ENCODE assay signal across 8 mouse cellular contexts in the genomic region with DNA sequence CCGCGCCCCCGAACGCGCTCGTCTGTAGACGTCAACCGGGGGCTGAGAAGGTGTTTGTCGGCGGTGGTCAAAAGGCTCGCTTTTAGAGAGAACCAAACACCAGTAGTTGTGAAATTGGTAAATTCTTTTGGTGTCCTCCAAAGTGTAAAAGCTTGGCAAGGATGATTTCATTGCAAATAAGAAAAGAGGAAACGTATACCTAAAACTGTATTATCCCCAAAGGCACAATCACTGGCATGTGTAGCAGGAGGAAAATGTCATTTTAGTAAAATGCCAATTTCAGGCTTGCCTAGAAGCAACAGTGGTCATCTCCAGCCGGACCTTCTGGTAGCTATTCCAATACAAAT. TPM values are rescaled to one million over a fixed set of nuclear protein-coding genes. Genes with fewer than 3 reads are reported as not detected.
A peak's percentile ranks its signal among the peaks of the same experiment; 100 is the strongest.
DNase-seq lines count a peak whose midpoint lies in the region; ATAC-seq lines count a peak whose summit lies in the region.

No protein-coding gene starts in this region.

- peaks cover 4% of the 10 kb centered on the region for H3K4me1 ChIP-seq in kidney, embryonic 15.5 days
- H3K4me1 ChIP-seq in embryonic facial prominence, embryonic 11.5 days (ENCODE audit: control insufficient read depth, insufficient read depth, low read length), result no peaks in the 10 kb centered on the region
- H3K4me1 ChIP-seq in hindbrain, embryonic 16.5 days (ENCODE audit: control insufficient read depth, insufficient read depth, low read depth, low read length), result peaks cover 2% of the 10 kb centered on the region; the same call in 1 of the 2 replicates
- H3K4me1 ChIP-seq in midbrain, embryonic 16.5 days (ENCODE audit: control insufficient read depth, insufficient read depth, low read length), result 0 out of 2 replicates have a peak, but pooled peaks cover 2% of the 10 kb centered on the region

- H3K27ac ChIP-seq in kidney, embryonic 15.5 days, result peak overlapping the region; percentile 96
- H3K27ac ChIP-seq in embryonic facial prominence, embryonic 11.5 days (replicated peaks; ENCODE audit: low read depth, low read length), result peak overlapping the region; percentile 88
- peak overlapping the region; percentile 97 for H3K27ac ChIP-seq in hindbrain, embryonic 16.5 days (ENCODE audit: low read depth, low read length)
- peak overlapping the region; percentile 98 for H3K27ac ChIP-seq in midbrain, embryonic 16.5 days (ENCODE audit: low read length)

- ATAC-seq in kidney, embryonic 15.5 days (replicated peaks; ENCODE audit: low FRiP score), result no peak
- no peak for ATAC-seq in embryonic facial prominence, embryonic 11.5 days (replicated peaks; ENCODE audit: insufficient number of reproducible peaks, low FRiP score, low TSS enrichment, low read depth)
- peak; percentile 12; the same call in 1 of the 2 replicates for ATAC-seq in hindbrain, embryonic 16.5 days
- no peak for ATAC-seq in midbrain, embryonic 16.5 days

- 3% methylated on average over 13 of the region's 13 CpGs for WGBS in kidney, embryonic 15.5 days
- WGBS in embryonic facial prominence, embryonic 11.5 days, result 5% methylated on average over 13 of the region's 13 CpGs
- WGBS in hindbrain, embryonic 16.5 days, result 3% methylated on average over 13 of the region's 13 CpGs
- 4% methylated on average over 13 of the region's 13 CpGs for WGBS in midbrain, embryonic 16.5 days

- no peak for DNase-seq in kidney, postnatal 4 days
- no peak for DNase-seq in embryonic facial prominence, embryonic 11.5 days (ENCODE audit: low spot score)
- no peak for DNase-seq in c-Kit-positive CD71-positive TER-119-positive erythroid progenitor cells, embryonic 14.5 days (ENCODE audit: low spot score)
- DNase-seq in adipocyte (ENCODE audit: low spot score), result no peak
- no peak for DNase-seq in Muller cell, postnatal 12 days (ENCODE audit: inconsistent ontology term)

- peaks cover 5% of the 10 kb centered on the region; the same call in 1 of the 2 replicates for H3K36me3 ChIP-seq in kidney, embryonic 15.5 days
- no peaks in the 10 kb centered on the region for H3K36me3 ChIP-seq in embryonic facial prominence, embryonic 11.5 days (replicated peaks; ENCODE audit: control insufficient read depth, insufficient read depth, low read depth, low read length)
- H3K36me3 ChIP-seq in hindbrain, embryonic 16.5 days (ENCODE audit: control insufficient read depth, insufficient read depth, low read length), result peaks cover 2% of the 10 kb centered on the region; the same call in 1 of the 2 replicates
- no peaks in the 10 kb centered on the region for H3K36me3 ChIP-seq in midbrain, embryonic 16.5 days (ENCODE audit: control insufficient read depth, insufficient read depth, low read length)

- no peaks in the 10 kb centered on the region for H3K27me3 ChIP-seq in kidney, embryonic 15.5 days
- H3K27me3 ChIP-seq in embryonic facial prominence, embryonic 11.5 days (ENCODE audit: control insufficient read depth, insufficient read depth, low read length), result no peaks in the 10 kb centered on the region
- H3K27me3 ChIP-seq in hindbrain, embryonic 16.5 days (replicated peaks; ENCODE audit: control insufficient read depth, insufficient read depth, low read length), result no peaks in the 10 kb centered on the region
- H3K27me3 ChIP-seq in midbrain, embryonic 16.5 days (ENCODE audit: control insufficient read depth, insufficient read depth, low read depth, low read length), result no peaks in the 10 kb centered on the region

- H3K9me3 ChIP-seq in kidney, embryonic 15.5 days (replicated peaks), result no peaks in the 10 kb centered on the region
- no peaks in the 10 kb centered on the region for H3K9me3 ChIP-seq in embryonic facial prominence, embryonic 11.5 days (replicated peaks; ENCODE audit: control insufficient read depth, low read length)
- no peaks in the 10 kb centered on the region for H3K9me3 ChIP-seq in hindbrain, embryonic 16.5 days (ENCODE audit: control insufficient read depth, low read length)
- no peaks in the 10 kb centered on the region for H3K9me3 ChIP-seq in midbrain, embryonic 16.5 days (replicated peaks; ENCODE audit: control insufficient read depth, low read length, poor library complexity, severe bottlenecking)

- peak overlapping the region; percentile 70 for H3K4me3 ChIP-seq in kidney, embryonic 15.5 days (replicated peaks)
- peak overlapping the region; percentile 59 for H3K4me3 ChIP-seq in embryonic facial prominence, embryonic 11.5 days (ENCODE audit: low read depth, low read length)
- H3K4me3 ChIP-seq in hindbrain, embryonic 16.5 days (ENCODE audit: low read length), result peak overlapping the region; percentile 67
- H3K4me3 ChIP-seq in midbrain, embryonic 16.5 days (ENCODE audit: low read depth, low read length), result peak overlapping the region; percentile 66

- H3K9ac ChIP-seq in kidney, embryonic 15.5 days, result peak overlapping the region; percentile 84
- peak overlapping the region; percentile 94 for H3K9ac ChIP-seq in embryonic facial prominence, embryonic 11.5 days (replicated peaks; ENCODE audit: low read length)
- H3K9ac ChIP-seq in hindbrain, embryonic 16.5 days (ENCODE audit: low read depth, low read length), result peak overlapping the region; percentile 91
- H3K9ac ChIP-seq in midbrain, embryonic 16.5 days (ENCODE audit: low read depth, low read length), result peak overlapping the region; percentile 87

- peak overlapping the region; percentile 86 for H3K4me2 ChIP-seq in kidney, embryonic 15.5 days
- peak overlapping the region; percentile 79 for H3K4me2 ChIP-seq in embryonic facial prominence, embryonic 11.5 days (ENCODE audit: low read depth, low read length)
- peak overlapping the region; percentile 67 for H3K4me2 ChIP-seq in hindbrain, embryonic 16.5 days (ENCODE audit: low read length)
- H3K4me2 ChIP-seq in midbrain, embryonic 16.5 days (ENCODE audit: low read length), result peak overlapping the region; percentile 52

RNA-seq across cellular contexts. Expression of gene Agbl3, which starts 0.7 kb away (rescaled TPM):
- 6.1 and 6.5 TPM in 2 replicates for polyA plus RNA-seq in kidney, embryonic 15.5 days (2015; fragmentation: Nextera tagmentation; extraction: Ambion mirVana)
- polyA plus RNA-seq in embryonic facial prominence, embryonic 11.5 days (2014; fragmentation: Nextera tagmentation; extraction: Ambion mirVana), result 5.2 and 7.2 TPM in 2 replicates
- polyA plus RNA-seq in hindbrain, embryonic 16.5 days (2015; fragmentation: Nextera tagmentation; extraction: Ambion mirVana), result 9.4 and 14.4 TPM in 2 replicates
- 15.2 and 16.9 TPM in 2 replicates for polyA plus RNA-seq in midbrain, embryonic 16.5 days (2015; fragmentation: Nextera tagmentation; extraction: Ambion mirVana)
